Mouse (Mus musculus) liver, adult (tissue): Measurements from ENCODE around the gene Nr1h4.

Source experiments
- GATA4 ChIP-seq: IDR thresholded peaks from 2 replicates; pipeline ENCODE4 v1.6.1; 2014; ENCODE audit warnings: mild to moderate bottlenecking, low read length; ENCODE audit not compliant: insufficient replicate concordance

Gene Nr1h4

GRCm38 (mm10) chr10:89527054-89527453 lies 6.3 kb downstream of the Nr1h4 start:
- no peak for TF ChIP-seq GATA4

- TF ChIP-seq GATA4, result no peak
These were observed 7.6 kb downstream of the Nr1h4 start for GRCm38 (mm10) chr10:89525823-89526222.

DNA sequence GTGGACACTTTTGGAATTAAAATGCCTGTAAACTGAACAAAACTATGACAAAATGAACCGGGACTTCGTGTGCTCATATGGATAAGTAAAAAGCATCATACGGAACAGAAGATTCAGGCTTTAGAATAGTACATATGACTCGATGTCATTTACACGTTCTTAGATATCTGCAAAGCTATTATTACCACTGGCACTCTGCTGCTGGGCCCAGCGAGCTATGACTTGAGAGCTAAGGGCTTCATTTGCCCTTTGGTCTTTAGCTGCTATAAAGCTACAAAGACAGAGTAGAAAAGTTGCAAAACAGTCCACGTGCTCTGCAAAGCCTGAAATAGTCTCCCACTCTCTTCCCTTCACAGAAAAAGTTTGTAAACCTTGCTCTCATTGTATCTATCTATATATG lies 10.9 kb downstream of the Nr1h4 start:
- TF ChIP-seq GATA4, result no peak

- peak; percentile 86 for TF ChIP-seq GATA4
These were observed 11.5 kb downstream of the Nr1h4 start for GRCm38 (mm10) chr10:89521790-89522431.

DNA sequence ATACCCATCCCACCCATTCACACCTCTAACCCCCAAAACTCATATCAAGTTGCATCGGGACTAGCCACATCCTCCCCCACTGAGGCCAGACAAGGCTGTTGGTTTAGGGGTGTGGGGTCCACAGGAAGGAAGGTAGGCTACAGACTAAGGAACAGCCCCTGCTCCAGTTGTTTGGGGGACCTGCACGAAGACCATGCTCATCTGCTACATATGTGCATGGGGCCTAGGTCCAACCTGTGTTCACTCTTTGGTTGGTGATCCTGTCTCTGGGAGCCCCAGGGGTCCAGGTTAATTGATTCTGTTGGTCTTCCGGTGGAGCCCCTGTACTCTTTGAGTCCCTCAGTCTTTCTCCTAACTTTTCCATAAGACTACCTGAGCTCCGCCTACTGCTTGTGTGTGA lies 13.0 kb downstream of the Nr1h4 start:
- no peak for TF ChIP-seq GATA4

- TF ChIP-seq GATA4, result no peak
These were observed 14.2 kb downstream of the Nr1h4 start for GRCm38 (mm10) chr10:89519226-89519625.

GRCm38 (mm10) chr10:89518365-89518764 lies 15.0 kb downstream of the Nr1h4 start:
- TF ChIP-seq GATA4, result 0 out of 2 replicates have a peak, but pooled peaks have one; percentile 40

DNA sequence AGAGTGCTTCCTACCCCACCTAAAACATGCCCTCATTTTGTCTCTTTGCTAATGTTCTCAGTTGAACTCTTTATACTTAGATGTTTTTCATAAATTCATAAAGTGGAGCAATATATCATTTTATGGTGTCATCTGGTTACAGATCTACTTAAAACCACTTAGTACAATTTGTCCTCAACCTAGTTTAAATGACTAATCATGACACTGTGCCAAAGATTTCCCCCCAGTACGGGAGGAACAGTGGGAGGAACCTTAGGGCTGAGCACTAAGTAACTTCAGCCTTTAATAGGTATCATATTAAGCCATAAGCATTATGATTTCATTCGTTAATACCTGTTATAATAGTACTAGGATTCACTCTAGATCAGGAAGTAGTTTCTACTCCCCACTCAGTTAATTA lies 17.6 kb downstream of the Nr1h4 start:
- TF ChIP-seq GATA4, result no peak

DNA sequence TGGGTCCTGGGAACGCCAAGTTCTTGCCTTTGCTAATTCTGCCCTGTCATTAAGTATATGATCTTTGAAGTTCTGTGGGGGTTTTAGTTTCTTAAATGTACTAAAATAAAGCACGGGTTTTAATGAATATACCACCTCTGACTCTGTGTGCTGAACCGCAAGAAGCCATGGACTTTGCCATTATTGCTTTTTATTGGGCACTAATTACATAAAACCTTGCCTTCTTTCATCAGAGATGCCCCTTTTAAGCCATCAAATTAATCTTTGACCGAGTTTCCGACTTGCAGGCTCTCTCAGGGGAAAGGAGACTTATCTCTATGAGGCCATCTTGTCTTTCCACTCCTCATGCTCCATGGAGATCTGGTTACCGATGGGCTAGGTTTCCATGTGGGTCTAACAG lies 20.8 kb downstream of the Nr1h4 start:
- no peak for TF ChIP-seq GATA4

GRCm38 (mm10) chr10:89510547-89510946 lies 22.8 kb downstream of the Nr1h4 start:
- TF ChIP-seq GATA4, result no peak

- TF ChIP-seq GATA4, result no peak
These were observed 24.8 kb downstream of the Nr1h4 start for GRCm38 (mm10) chr10:89508567-89508966.

DNA sequence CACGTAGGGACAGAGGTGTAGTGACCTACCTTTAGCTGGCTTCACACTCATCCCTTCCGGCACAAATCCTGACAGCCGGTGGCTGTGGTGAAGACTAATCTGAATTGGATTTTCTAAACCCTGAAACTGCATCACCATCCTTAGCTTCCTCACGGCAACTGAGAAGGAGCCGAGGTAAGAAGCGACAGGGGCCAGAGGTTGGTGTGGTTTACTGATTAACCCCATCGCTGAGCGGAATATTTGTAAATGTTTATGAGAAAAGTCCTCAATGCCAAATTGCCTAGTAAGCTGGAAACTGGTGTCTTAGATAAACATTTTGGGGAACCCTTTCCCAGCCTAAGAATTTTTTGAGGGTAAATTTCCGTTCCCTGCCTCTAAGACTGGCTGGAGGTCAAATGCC lies 26.9 kb downstream of the Nr1h4 start:
- no peak; the same call in 1 of the 2 replicates for TF ChIP-seq GATA4

DNA sequence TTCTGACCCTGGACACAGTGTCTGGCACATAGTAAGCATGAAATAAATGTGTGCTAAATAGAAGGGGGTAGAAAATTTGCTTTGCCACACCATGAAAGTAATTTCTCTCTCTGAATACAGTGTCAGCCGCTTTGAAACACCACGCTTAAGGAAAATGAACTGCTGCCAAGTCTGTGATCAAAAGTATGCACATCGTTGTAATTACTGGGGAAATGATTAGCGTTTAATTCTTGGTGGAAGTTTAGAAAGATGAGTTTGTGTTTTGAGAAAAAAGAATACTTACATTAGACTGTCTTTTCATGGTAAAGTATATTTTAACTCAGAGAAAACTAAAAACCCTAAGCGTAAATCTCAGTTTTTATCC lies 27.8 kb downstream of the Nr1h4 start:
- no peak for TF ChIP-seq GATA4

- TF ChIP-seq GATA4, result no peak
These were observed 28.3 kb downstream of the Nr1h4 start for GRCm38 (mm10) chr10:89504952-89505591.

DNA sequence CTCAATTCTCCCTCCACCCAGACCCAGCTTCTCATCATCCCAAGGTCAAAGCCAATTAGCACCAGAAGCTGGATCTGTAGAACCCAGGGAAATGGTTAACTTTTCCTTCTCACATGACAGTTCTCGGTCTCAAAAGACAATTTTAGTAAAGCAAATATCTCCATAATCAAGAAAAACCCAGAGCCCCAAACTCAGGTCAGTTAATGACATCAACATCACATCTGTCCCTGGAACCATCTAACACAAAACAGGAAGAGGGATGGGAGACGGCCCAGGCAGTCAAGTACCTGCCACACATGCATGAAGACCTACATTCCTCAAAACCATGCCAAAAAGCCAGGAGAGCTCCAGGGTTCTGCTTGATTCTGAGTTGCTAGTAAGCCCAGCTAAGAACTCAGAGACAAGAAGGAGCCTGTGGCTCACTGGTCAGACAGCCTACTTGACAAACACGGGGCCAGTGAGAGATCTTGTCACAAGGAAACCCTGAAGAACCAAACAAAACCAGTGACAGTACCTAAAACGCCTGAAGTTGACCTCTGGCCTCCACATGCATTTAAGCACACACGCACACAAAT lies 30.3 kb downstream of the Nr1h4 start:
- TF ChIP-seq GATA4, result no peak

DNA sequence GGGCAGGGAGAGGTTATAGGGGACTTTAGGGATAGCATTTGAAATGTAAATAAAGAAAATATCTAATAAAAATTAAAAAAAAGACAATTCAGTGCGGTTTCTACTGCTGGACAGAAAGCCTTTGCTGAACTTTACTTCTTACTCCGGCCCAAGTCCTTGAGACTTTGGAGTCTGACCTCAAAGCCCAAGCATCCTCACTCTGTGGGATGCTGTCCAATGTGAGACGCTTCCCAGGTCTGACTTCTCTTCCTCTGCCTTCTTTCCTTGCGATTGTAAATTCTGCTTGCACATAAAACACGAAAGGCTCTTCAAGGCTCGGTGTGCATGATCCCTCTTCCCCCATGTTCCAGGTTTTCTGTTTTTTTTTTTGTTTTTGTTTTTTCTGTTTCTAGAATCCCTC lies 31.5 kb downstream of the Nr1h4 start:
- no peak for TF ChIP-seq GATA4

GRCm38 (mm10) chr10:89495537-89495936 lies 37.8 kb downstream of the Nr1h4 start:
- no peak for TF ChIP-seq GATA4
